Mouse (Mus musculus): ENCODE measurements around the gene St8sia1. TPM values are rescaled to one million over a fixed set of nuclear protein-coding genes. Genes with fewer than 3 reads are reported as not detected.

The St8sia1 gene
- polyA plus RNA-seq, 1 experiment from 2014 or later: 0.08 TPM

DNA sequence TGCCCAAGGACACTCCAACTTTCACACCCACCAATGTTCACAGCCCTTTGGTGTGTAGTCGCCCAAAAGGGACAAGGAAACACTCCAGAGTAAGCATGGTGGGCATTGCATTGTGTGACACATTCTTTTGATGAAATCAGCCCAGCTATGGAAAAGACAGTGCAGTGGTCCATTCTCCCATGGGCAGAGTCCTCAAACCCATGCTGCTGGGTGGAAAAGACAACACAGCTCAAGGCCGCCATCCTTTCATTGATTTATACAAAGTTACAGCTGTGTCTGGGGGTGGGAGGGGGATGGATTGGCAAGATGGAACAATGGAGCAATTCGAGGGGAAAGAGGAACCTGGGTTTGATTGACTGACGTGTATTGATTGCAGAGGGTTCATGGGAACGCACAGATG is 151.3 kb downstream of the St8sia1 start:
- peaks cover 3% of the 10 kb centered on the region; the same call in 1 of the 2 replicates for H3K4me1 ChIP-seq (replicated peaks)
- no peak overlapping the region for H3K27ac ChIP-seq (replicated peaks)
- H3K9me3 ChIP-seq (replicated peaks): no peaks in the 10 kb centered on the region
- WGBS (ENCODE audit: insufficient replicate concordance): 41% methylated on average over 5 of the region's 5 CpGs
- no peak overlapping the region for H3K4me3 ChIP-seq (replicated peaks)
- no peak for ATAC-seq (ENCODE audit: insufficient read depth)
- no peaks in the 10 kb centered on the region for H3K36me3 ChIP-seq (replicated peaks)
- no peak overlapping the region for H3K4me2 ChIP-seq
- H3K9ac ChIP-seq: no peak overlapping the region
- peaks cover 10% of the 10 kb centered on the region; the same call in 1 of the 2 replicates for H3K27me3 ChIP-seq

DNA sequence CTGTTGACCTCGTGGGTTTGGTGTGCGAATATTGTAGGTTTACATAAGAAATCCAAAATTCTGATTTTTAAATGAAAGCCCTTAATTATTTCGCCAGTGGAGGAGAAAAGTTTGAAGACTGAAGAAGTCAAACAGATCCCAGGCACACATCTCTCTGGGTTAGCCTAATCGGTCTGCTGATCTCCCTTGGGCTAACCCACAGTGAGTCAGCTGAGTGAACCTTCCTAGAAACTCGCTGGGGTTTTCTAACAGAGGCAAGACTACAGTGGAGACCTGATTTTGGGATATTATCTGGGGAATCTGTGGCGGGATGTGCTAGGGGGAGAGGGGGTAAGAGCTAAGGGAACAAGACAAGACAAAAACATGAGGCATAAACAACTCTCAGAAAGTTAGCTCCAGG is 154.0 kb downstream of the St8sia1 start:
- H3K27ac ChIP-seq (replicated peaks): no peak overlapping the region
- no peak overlapping the region for H3K4me2 ChIP-seq
- no peak overlapping the region for H3K9ac ChIP-seq
- H3K4me3 ChIP-seq (replicated peaks): no peak overlapping the region
- H3K4me1 ChIP-seq (replicated peaks): peaks cover 8% of the 10 kb centered on the region
- H3K36me3 ChIP-seq (replicated peaks): no peaks in the 10 kb centered on the region
- peaks cover 6% of the 10 kb centered on the region; the same call in 1 of the 2 replicates for H3K27me3 ChIP-seq
- no peaks in the 10 kb centered on the region for H3K9me3 ChIP-seq (replicated peaks)
- 20% methylated on average over 6 of the region's 6 CpGs for WGBS (ENCODE audit: insufficient replicate concordance)
- ATAC-seq (ENCODE audit: insufficient read depth): no peak

DNA sequence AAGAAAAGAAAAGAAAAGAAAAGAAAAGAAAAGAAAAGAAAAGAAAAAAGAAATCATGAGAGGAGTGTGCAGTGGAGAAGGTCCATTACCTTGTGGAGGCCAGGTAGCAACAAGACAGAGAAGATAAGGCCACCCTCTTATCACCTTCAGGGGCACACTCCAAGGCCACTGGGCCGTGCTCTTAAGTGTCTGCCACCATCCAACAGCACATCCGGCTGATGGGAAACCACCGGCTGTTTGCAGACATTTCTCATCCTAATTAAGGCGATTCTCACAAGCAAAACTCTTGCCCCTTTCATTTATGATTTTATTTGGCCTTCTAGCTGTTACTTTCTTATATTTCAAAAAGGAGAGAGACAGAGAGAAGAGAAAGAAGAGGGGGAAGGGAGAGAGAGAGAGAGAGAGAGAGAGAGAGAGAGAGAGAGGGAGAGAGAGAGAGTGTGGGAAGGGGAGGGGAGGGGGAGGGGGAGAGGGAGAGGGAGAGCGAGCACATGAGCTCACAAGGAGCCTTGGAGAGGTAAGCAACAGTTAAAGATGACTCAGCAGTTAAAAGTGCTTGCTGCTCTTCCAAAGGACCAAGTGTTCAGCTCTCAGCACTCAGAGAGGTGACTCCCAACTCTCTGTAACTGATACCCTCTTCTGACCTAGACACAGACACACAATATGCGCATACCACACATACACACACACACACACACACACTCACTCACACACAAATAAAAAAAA is 154.7 kb downstream of the St8sia1 start:
- H3K36me3 ChIP-seq (replicated peaks): no peaks in the 10 kb centered on the region
- H3K27me3 ChIP-seq: peaks cover 6% of the 10 kb centered on the region; the same call in 1 of the 2 replicates
- H3K9me3 ChIP-seq (replicated peaks): no peaks in the 10 kb centered on the region
- no peak for ATAC-seq (ENCODE audit: insufficient read depth)
- H3K9ac ChIP-seq: no peak overlapping the region
- WGBS (ENCODE audit: insufficient replicate concordance): 20% methylated on average over 6 of the region's 6 CpGs
- H3K27ac ChIP-seq (replicated peaks): no peak overlapping the region
- peaks cover 8% of the 10 kb centered on the region for H3K4me1 ChIP-seq (replicated peaks)
- no peak overlapping the region for H3K4me2 ChIP-seq
- no peak overlapping the region for H3K4me3 ChIP-seq (replicated peaks)

DNA sequence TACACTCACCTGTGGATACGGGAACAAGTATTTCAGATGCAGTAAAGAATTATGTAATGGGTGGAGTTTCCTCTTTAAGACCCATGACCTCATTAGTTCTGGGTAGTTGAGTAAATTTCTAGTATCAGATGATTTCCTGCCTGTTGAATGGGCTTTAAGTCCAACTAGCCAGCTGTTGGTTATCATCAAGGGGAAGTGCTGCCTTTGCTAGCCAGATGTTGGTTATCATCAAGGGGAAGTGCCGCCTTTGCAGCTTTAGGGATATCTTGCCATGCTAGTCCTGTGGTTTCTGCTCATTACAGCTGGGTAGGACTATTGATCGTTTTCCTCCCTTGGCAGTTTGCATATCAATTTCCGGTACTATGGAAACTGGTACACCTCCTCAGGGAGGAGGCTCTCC is 157.9 kb downstream of the St8sia1 start:
- 13% methylated on average over 4 of the region's 4 CpGs for WGBS (ENCODE audit: insufficient replicate concordance)
- no peak overlapping the region for H3K27ac ChIP-seq (replicated peaks)
- peaks cover 5% of the 10 kb centered on the region for H3K4me1 ChIP-seq (replicated peaks)
- 0 out of 2 replicates have a peak, but pooled peaks cover 6% of the 10 kb centered on the region for H3K27me3 ChIP-seq
- H3K9me3 ChIP-seq (replicated peaks): no peaks in the 10 kb centered on the region
- H3K4me2 ChIP-seq: no peak overlapping the region
- H3K9ac ChIP-seq: no peak overlapping the region
- H3K36me3 ChIP-seq (replicated peaks): no peaks in the 10 kb centered on the region
- ATAC-seq (ENCODE audit: insufficient read depth): no peak
- H3K4me3 ChIP-seq (replicated peaks): no peak overlapping the region

DNA sequence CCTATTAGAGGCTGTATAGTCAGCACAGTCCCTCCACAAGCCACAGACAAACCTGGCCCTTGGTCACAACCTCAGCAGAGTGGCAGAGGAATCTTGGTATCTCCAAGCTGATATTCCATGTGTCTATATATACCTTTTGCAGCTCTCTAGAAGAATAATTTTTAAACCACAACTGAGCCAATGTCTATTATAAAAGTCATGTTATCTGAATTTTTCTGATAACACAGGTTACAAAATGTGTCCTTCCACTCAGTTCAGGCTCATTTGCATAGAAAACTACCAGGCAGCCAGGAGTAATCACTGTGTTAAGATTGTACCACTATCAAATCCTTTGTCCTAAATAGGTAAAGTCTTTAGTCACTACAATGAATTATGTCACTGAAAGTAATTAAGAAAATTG is 159.8 kb downstream of the St8sia1 start, which contains the start of gene Sult6b2:
TSS of gene Sult6b2 (minus strand) at position 101 of the 400 bp plus-strand sequence.
- no peak within 1 kb of the TSS for H3K9ac ChIP-seq
- H3K36me3 ChIP-seq (replicated peaks): no peaks in the 10 kb centered on the region
- H3K4me1 ChIP-seq (replicated peaks): peaks cover 11% of the 10 kb centered on the region
- H3K27me3 ChIP-seq: 0 out of 2 replicates have a peak, but pooled peaks cover 6% of the 10 kb centered on the region
- H3K4me3 ChIP-seq (replicated peaks): no peak within 1 kb of the TSS
- ATAC-seq (ENCODE audit: insufficient read depth): no peak
- no peak within 1 kb of the TSS for H3K27ac ChIP-seq (replicated peaks)
- no peaks in the 10 kb centered on the region for H3K9me3 ChIP-seq (replicated peaks)
- no peak within 1 kb of the TSS for H3K4me2 ChIP-seq

DNA sequence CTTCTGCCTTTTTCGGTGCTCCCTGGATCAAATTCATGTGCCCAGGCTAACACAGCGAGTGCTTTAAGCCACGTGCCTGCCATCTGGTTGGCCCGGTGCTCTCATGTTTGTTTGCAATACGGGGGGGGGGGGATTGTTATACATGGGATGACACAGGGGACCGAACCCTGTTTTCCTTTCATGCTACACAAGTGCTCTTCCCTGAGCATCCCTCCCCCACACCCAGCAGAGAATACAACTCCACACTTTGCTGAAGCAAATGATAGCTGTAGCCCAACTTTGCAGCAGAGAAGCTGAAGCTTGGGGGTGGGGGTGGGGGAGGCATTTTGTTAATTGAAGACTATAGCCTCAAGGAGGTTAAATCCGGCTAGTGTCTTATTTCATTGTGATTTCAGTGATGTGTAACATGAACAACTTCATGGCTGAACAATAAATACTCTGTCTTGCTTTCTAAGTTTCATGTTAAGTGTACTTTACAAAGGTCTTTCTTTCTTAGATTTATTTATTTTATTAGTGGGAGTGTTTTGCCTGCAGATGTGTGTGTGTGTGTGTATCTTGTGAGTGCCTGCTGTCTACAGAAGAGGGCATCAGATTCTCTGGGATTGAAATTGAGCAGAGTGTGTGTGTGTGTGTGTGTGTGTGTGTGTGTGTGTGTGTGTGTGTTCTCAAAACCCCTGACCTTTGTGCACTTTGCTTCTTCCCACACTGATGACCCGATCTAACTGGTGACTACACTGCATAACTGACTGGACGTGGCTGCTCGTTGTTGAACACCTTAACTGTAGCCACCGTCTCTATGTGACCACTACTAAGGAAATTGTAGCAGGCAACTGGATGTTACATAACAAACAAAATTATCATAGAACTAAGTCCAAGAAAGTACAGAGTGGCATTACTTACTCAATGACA is 161.4 kb downstream of the St8sia1 start:
- Histone ChIP-seq H3K36me3 (replicated peaks) (no peaks in the 10 kb centered on the region), H3K27me3 (0 out of 2 replicates have a peak, but pooled peaks cover 6% of the 10 kb centered on the region), H3K4me1 (replicated peaks) (peaks cover 11% of the 10 kb centered on the region), H3K4me3 (replicated peaks) (no peak overlapping the region), H3K9ac (no peak overlapping the region), H3K4me2 (no peak overlapping the region), H3K9me3 (replicated peaks) (no peaks in the 10 kb centered on the region), H3K27ac (replicated peaks) (no peak overlapping the region)
- WGBS (ENCODE audit: insufficient replicate concordance): 52% methylated on average over 11 of the region's 11 CpGs
- no peak for ATAC-seq (ENCODE audit: insufficient read depth)

DNA sequence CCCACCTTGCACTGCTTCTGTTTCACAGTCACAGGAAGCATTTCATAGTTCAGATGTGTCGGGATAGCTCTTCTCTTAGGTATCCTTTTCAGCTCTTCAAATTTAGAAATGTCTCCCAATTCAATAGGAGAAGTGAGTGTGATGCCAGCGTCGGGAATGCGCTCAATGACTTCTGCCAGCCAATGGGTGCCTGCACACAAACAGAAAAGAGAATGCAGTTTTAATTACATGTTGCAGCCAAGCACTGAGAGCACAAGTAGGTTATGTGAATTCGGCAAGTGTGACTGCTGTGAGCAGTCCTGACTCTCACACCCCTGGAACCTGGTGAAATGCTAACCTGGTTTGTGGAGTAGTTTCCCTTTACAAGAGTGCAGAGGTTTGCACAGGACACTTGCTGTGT is 162.6 kb downstream of the St8sia1 start:
- no peaks in the 10 kb centered on the region for H3K36me3 ChIP-seq (replicated peaks)
- H3K27me3 ChIP-seq: 0 out of 2 replicates have a peak, but pooled peaks cover 6% of the 10 kb centered on the region
- no peak overlapping the region for H3K9ac ChIP-seq
- H3K9me3 ChIP-seq (replicated peaks): no peaks in the 10 kb centered on the region
- 65% methylated on average over 5 of the region's 5 CpGs for WGBS (ENCODE audit: insufficient replicate concordance)
- no peak overlapping the region for H3K27ac ChIP-seq (replicated peaks)
- H3K4me2 ChIP-seq: no peak overlapping the region
- no peak for ATAC-seq (ENCODE audit: insufficient read depth)
- H3K4me3 ChIP-seq (replicated peaks): no peak overlapping the region
- H3K4me1 ChIP-seq (replicated peaks): peaks cover 11% of the 10 kb centered on the region

DNA sequence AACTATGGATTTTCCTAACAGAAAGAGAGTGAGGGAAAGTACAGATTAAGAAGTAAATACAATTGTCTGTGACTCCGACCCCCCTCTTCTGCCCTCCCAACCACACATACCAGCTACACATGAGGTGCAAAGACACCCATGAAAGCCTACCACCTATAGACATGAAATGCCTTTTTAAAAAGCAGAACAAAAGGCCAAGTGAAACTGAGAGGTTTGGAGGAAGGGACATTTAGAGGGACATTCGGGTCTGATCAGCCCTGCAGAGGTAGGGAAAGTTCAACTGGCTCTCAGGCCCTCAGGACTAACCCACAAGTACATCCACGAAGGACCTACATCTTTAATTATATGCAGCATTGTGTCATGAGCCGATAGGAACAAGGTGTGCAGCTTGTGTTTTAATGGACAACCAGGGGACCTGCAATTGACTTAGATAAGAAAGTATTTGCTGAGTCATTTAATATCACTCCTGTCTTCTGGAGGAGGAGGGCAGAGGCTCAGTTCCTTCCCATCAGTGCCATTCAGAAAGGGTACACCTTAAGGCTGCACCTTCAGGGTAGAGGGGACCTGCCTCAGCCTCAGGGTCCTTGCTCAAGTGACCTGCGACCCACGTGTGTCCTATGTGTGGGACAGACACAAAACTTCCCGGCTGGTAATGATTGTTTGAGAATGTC is 164.4 kb downstream of the St8sia1 start:
- 47% methylated on average over 7 of the region's 7 CpGs for WGBS (ENCODE audit: insufficient replicate concordance)
- ATAC-seq (ENCODE audit: insufficient read depth): peak; percentile 42; the same call in 1 of the 2 replicates
- Histone ChIP-seq H3K27me3 (0 out of 2 replicates have a peak, but pooled peaks cover 6% of the 10 kb centered on the region), H3K27ac (replicated peaks) (no peak overlapping the region), H3K4me3 (replicated peaks) (no peak overlapping the region), H3K4me1 (replicated peaks) (peaks cover 6% of the 10 kb centered on the region), H3K4me2 (no peak overlapping the region), H3K36me3 (replicated peaks) (no peaks in the 10 kb centered on the region), H3K9ac (no peak overlapping the region), H3K9me3 (replicated peaks) (no peaks in the 10 kb centered on the region)

DNA sequence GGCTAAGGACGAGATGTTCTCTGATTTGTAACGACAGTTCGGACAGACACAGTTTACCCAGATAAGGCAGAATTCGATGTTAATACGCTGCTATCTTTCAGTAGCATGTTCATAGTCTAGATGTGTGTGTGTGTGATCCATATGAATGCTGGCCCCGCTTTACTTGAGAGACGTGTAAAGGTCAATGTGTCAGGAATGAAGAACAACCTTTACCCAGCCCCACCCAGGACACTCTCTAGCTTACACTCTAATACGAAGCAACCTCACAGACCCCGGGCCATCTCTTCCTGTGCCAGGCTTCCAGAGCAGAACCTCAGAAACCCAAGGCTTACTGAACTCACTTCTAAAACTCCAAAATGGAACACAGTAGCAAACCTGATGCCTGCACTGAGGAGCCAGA is 165.4 kb downstream of the St8sia1 start:
- 33% methylated on average over 9 of the region's 9 CpGs for WGBS (ENCODE audit: insufficient replicate concordance)
- H3K27ac ChIP-seq (replicated peaks): no peak overlapping the region

DNA sequence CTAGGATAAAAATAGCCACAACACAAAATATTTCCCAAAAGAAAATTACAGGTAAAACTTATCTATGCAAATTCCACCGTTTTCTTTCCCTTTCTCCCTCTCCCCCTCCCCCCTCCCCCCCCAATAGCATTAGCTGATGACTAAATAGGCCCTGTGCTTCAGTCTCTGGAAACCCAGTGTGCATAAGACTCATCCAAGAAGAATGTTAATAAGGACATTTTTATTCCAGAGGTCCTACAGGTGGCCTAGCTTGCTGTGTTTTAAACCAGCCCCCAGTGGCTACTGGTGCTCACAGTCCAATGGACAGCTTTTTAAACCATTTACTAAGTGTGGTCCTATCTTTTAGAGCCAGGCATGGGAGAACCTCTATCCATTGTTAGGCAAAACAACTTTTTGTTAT is 166.3 kb downstream of the St8sia1 start:
- Histone ChIP-seq H3K4me2 (no peak overlapping the region), H3K9me3 (replicated peaks) (no peaks in the 10 kb centered on the region), H3K9ac (no peak overlapping the region), H3K4me3 (replicated peaks) (no peak overlapping the region), H3K4me1 (replicated peaks) (peaks cover 6% of the 10 kb centered on the region), H3K27ac (replicated peaks) (no peak overlapping the region), H3K36me3 (replicated peaks) (no peaks in the 10 kb centered on the region), H3K27me3 (0 out of 2 replicates have a peak, but pooled peaks cover 6% of the 10 kb centered on the region)
- ATAC-seq (ENCODE audit: insufficient read depth): no peak
- WGBS (ENCODE audit: insufficient replicate concordance): 56% methylated on average over 1 of the region's 1 CpGs

More for the DNA sequence above, 165.4 kb downstream of the St8sia1 start:
- ATAC-seq (ENCODE audit: insufficient read depth): peak; percentile 30; the same call in 1 of the 2 replicates
- peaks cover 6% of the 10 kb centered on the region for H3K4me1 ChIP-seq (replicated peaks)
- no peak overlapping the region for H3K4me2 ChIP-seq
- no peak overlapping the region for H3K9ac ChIP-seq
- H3K4me3 ChIP-seq (replicated peaks): no peak overlapping the region
- no peaks in the 10 kb centered on the region for H3K36me3 ChIP-seq (replicated peaks)
- no peaks in the 10 kb centered on the region for H3K9me3 ChIP-seq (replicated peaks)
- H3K27me3 ChIP-seq: 0 out of 2 replicates have a peak, but pooled peaks cover 6% of the 10 kb centered on the region

Measured in liver, embryonic 15.5 days (tissue).